Mouse (Mus musculus) neutrophil, adult 5-6 weeks (primary cell): Measurements from ENCODE around the gene Zfp607a. TPM values are rescaled to one million over a fixed set of nuclear protein-coding genes. Genes with fewer than 3 reads are reported as not detected.

Source experiments
- total RNA-seq: library from RNA; stranded (forward); fragments of 200-1000 nt; gene quantifications from 2 replicates; pipeline ENCODE4 v1.2.3, GENCODE M21; 2017

Gene Zfp607a
- total RNA-seq, 1 experiment from 2014 or later = 18.9 TPM

Other genes with a start within 250 kb of the Zfp607a start
- not detected in 2 replicates for gene Ttc9b, start 203.6 kb upstream of the Zfp607a start, total RNA-seq
- 3.7 and 7.2 TPM in 2 replicates for gene Map3k10, start 182.9 kb upstream of the Zfp607a start, total RNA-seq
- gene Zfp607b, start 168.2 kb upstream of the Zfp607a start, total RNA-seq = 1.7 and 6.6 TPM in 2 replicates
- 8.3 and 13.0 TPM in 2 replicates for gene Zfp60, start 126.1 kb upstream of the Zfp607a start, total RNA-seq
- 7.5 and 9.8 TPM in 2 replicates for gene Zfp626, start 50.3 kb upstream of the Zfp607a start, total RNA-seq
- 6.9 and 7.9 TPM in 2 replicates for gene Zfp59, start 18.9 kb upstream of the Zfp607a start, total RNA-seq
- 12.8 and 13.5 TPM in 2 replicates for gene Zfp974, start 71.9 kb downstream of the Zfp607a start, total RNA-seq
- gene Zfp780b, start 121.6 kb downstream of the Zfp607a start, total RNA-seq = 23.8 and 25.6 TPM in 2 replicates
- gene Zfp850, start 156.6 kb downstream of the Zfp607a start, total RNA-seq = 9.8 and 13.3 TPM in 2 replicates
- gene Psmc4, start 192.6 kb downstream of the Zfp607a start, total RNA-seq = 102 and 105 TPM in 2 replicates
- gene Fcgbp, start 213.7 kb downstream of the Zfp607a start, total RNA-seq = 0.23 and 0.74 TPM in 2 replicates